Mouse (Mus musculus) heart, postnatal 0 days (tissue): ENCODE measurements at regions not wholly inside any gene's neighbourhood (a gene's known extent, or its start where the extent isn't known, plus 50 kb on each side); places are given as distances from the start of the nearest gene placed in this dataset.

Experiments used
- CTCF ChIP-seq: IDR thresholded peaks from 2 replicates; pipeline ENCODE4 v1.5.1; 2016; ENCODE audit warnings: antibody characterized with exemption, control low read depth, low read depth
- EP300 ChIP-seq: IDR thresholded peaks from 2 replicates; pipeline ENCODE4 v1.6.1; 2016; ENCODE audit warnings: antibody characterized with exemption, low read depth

GRCm38 (mm10) chr1:19982791-19983190 is 635.1 kb downstream of the Pkhd1 start:
- no peak for TF ChIP-seq CTCF
- TF ChIP-seq EP300 = no peak
